Mouse (Mus musculus) liver, postnatal 0 days (tissue): ENCODE data around the gene Ankrd13a.

Source experiments
- CTCF ChIP-seq: sonication (generic); IDR thresholded peaks from 2 replicates; pipeline ENCODE4 v1.5.1; 2016; ENCODE audit warnings: antibody characterized with exemption, low read depth
- EP300 ChIP-seq: IDR thresholded peaks from 2 replicates; pipeline ENCODE4 v1.6.1; 2016; ENCODE audit warnings: antibody characterized with exemption, low read depth, mild to moderate bottlenecking

- TF ChIP-seq CTCF: no peak
- TF ChIP-seq EP300: no peak
Measured at GRCm38 (mm10) chr5:114743697-114744090, 30.8 kb upstream of the Ankrd13a start.
